Mouse (Mus musculus): ENCODE measurements around the gene Vrk3. TPM values are rescaled to one million over a fixed set of nuclear protein-coding genes. Genes with fewer than 3 reads are reported as not detected.
"Not testable (repeated sequence)": the region's sequence is repeated elsewhere in the genome, so short reads cannot be mapped to it uniquely, and the experiment has no call there.

Vrk3 gene
- polyA plus RNA-seq (2021), result 51.5 TPM

- DNase-seq (ENCODE audit: low read depth, low spot score), result peak; percentile 88
- ATAC-seq, result peak; percentile 93
- in situ Hi-C loops (cut with MboI; ENCODE audit: low pct_unique_long_range_greater_than_20kb), result loop anchor here (5.0 kb wide), 1 partner anchor 69 kb away; the partner anchor contains the start of genes Atf5, Il4i1 and Nup62
- ChIA-PET CTCF (interaction anchor here (1.0 kb wide), 1 partner anchor 40 kb away, joined by 3 read pairs; no protein-coding TSS in a partner anchor), POLR2A (no interaction called here)
- no peak for TF ChIP-seq CTCF (IDR thresholded peaks at IDR 0.05)
- no peaks in the 10 kb centered on the region for H3K27me3 ChIP-seq
Measured at GRCm38 (mm10) chr7:44748101-44749044, at the start of gene Vrk3. TSS of gene Vrk3 (plus strand) at chr7:44748413.

GRCm38 (mm10) chr7:44701921-44702320 lies 46.3 kb upstream of the Vrk3 start:
- ChIA-PET POLR2A (no interaction called here), CTCF (interaction anchor here (0.8 to 2.8 kb wide), 6 partner anchors 12 to 78 kb away, joined by 3 to 8 read pairs (median 4); no protein-coding TSS in a partner anchor)
- no peak for DNase-seq (ENCODE audit: low read depth, low spot score)
- in situ Hi-C loops (cut with MboI; ENCODE audit: low pct_unique_long_range_greater_than_20kb), result loop anchor here (25.0 kb wide), 1 partner anchor 260 kb away; the partner anchor contains the start of gene Cpt1c
- TF ChIP-seq CTCF (IDR thresholded peaks at IDR 0.05), result peak; percentile 68
- ATAC-seq, result no peak
- no peaks in the 10 kb centered on the region for H3K27me3 ChIP-seq

DNA sequence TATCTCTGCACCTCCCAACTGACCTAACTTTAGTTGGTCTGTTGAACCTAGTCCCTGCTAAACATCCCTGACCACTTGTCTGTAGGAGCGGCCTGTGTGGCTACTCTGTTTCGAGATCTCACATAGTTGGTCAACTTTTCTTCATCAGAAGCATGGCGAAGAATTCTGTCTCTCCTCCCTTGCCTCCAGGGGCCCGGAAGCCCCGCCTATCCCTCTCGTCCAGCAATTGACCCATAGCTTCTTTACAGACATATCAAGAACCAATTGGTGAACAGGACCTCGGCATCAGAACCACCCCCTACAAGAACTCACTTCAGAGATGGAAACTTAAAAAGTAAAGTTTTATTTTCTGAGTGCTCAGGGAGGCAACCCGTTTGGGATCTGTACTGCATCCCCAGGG lies 45.2 kb upstream of the Vrk3 start:
- POLR2A ChIA-PET, result no interaction called here
- in situ Hi-C loops (cut with MboI; ENCODE audit: low pct_unique_long_range_greater_than_20kb), result loop anchor here (25.0 kb wide), 1 partner anchor 259 kb away; the partner anchor contains the start of gene Cpt1c
- DNase-seq (ENCODE audit: low read depth, low spot score), result no peak
- no peak for TF ChIP-seq CTCF (IDR thresholded peaks at IDR 0.05)
- no peak for ATAC-seq
- CTCF ChIA-PET, result interaction anchor here (1.2 to 2.8 kb wide), 2 partner anchors 29 to 53 kb away, joined by 4 to 8 read pairs; no protein-coding TSS in a partner anchor
- H3K27me3 ChIP-seq, result no peaks in the 10 kb centered on the region

- ATAC-seq, result no peak
- no peak for DNase-seq (ENCODE audit: low read depth, low spot score)
- ChIA-PET POLR2A (no interaction called here), CTCF (interaction anchor here (0.9 to 1.7 kb wide), 4 partner anchors 33 to 54 kb away, joined by 3 to 5 read pairs (median 4); no protein-coding TSS in a partner anchor)
- in situ Hi-C loops (cut with MboI; ENCODE audit: low pct_unique_long_range_greater_than_20kb), result loop anchor here (25.0 kb wide), 1 partner anchor 258 kb away; the partner anchor contains the start of gene Cpt1c
- H3K27me3 ChIP-seq, result no peaks in the 10 kb centered on the region
- TF ChIP-seq CTCF (IDR thresholded peaks at IDR 0.05), result peak; percentile 70
Measured at GRCm38 (mm10) chr7:44704363-44704762, 43.9 kb upstream of the Vrk3 start.

- no peak for DNase-seq (ENCODE audit: low read depth, low spot score)
- in situ Hi-C loops (cut with MboI; ENCODE audit: low pct_unique_long_range_greater_than_20kb), result loop anchor here (25.0 kb wide), 1 partner anchor 257 kb away; the partner anchor contains the start of gene Cpt1c
- no peak for ATAC-seq
- ChIA-PET POLR2A (no interaction called here), CTCF (interaction anchor here (0.9 to 1.7 kb wide), 5 partner anchors 8 to 55 kb away, joined by 3 to 5 read pairs (median 4); no protein-coding TSS in a partner anchor)
- TF ChIP-seq CTCF (IDR thresholded peaks at IDR 0.05), result no peak
- H3K27me3 ChIP-seq, result no peaks in the 10 kb centered on the region
Measured at GRCm38 (mm10) chr7:44705086-44705485, 43.1 kb upstream of the Vrk3 start.

DNA sequence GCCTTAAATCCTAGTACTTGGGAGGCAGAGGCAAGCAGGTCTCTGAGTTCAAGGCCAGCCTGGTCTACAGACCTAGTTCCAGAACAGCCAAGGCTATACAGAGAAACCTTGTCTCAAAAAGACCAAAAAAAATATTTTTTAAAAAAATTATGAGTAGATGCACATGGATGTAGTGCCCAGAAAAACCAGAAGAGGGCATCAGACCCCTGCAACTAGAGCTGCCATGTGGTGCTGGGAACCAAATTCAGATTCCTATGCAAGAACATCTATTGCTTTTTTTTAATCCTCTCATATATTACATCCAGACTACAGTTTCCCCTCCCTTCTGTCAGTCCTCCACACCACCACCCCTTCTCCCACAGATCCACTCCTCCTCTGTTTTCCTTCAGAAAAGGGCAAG lies 41.9 kb upstream of the Vrk3 start:
- in situ Hi-C loops (cut with MboI; ENCODE audit: low pct_unique_long_range_greater_than_20kb), result loop anchor here (25.0 kb wide), 1 partner anchor 256 kb away; the partner anchor contains the start of gene Cpt1c

GRCm38 (mm10) chr7:44707169-44707675 lies 41.0 kb upstream of the Vrk3 start:
- POLR2A ChIA-PET, result no interaction called here
- in situ Hi-C loops (cut with MboI; ENCODE audit: low pct_unique_long_range_greater_than_20kb), result loop anchor here (25.0 kb wide), 1 partner anchor 255 kb away; the partner anchor contains the start of gene Cpt1c
- CTCF ChIA-PET, result interaction anchor here (1.2 kb wide), 1 partner anchor 10 kb away, joined by 4 read pairs; no protein-coding TSS in a partner anchor
- DNase-seq (ENCODE audit: low read depth, low spot score) (no peak), ATAC-seq (no peak)
- H3K27me3 ChIP-seq, result no peaks in the 10 kb centered on the region
- no peak for TF ChIP-seq CTCF (IDR thresholded peaks at IDR 0.05)

More for the DNA sequence above, 41.9 kb upstream of the Vrk3 start:
- ATAC-seq, result no peak
- DNase-seq (ENCODE audit: low read depth, low spot score), result no peak
- POLR2A ChIA-PET, result no interaction called here
- CTCF ChIA-PET, result interaction anchor here (1.2 kb wide), 1 partner anchor 9 kb away, joined by 4 read pairs; no protein-coding TSS in a partner anchor
- peak; percentile 25 for TF ChIP-seq CTCF (IDR thresholded peaks at IDR 0.05)
- H3K27me3 ChIP-seq, result no peaks in the 10 kb centered on the region

DNA sequence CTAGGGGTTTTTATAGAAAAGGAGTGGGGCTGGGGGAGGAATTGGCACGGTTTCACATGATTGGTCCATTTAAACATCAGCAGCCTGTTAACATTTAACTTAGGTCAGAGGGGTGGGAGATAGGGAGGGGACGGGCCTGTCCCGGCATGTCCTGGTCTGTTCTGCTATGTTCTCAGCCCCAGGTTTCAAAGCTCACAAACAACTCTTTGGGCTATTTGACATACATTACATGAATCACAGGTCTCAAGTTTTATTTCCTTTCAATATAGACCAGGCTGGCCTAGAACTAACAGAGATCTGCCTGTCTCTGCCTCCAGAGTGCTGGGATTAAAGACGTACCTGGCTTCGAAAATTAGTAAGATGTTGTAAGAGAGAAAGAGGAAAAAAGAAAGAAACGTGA lies 40.1 kb upstream of the Vrk3 start:
- POLR2A ChIA-PET; CTCF ChIA-PET; H3K27me3 ChIP-seq; DNase-seq (ENCODE audit: low read depth, low spot score); ATAC-seq: not testable (repeated sequence)
- in situ Hi-C loops (cut with MboI; ENCODE audit: low pct_unique_long_range_greater_than_20kb), result loop anchor here (25.0 kb wide), 1 partner anchor 254 kb away; the partner anchor contains the start of gene Cpt1c

DNA sequence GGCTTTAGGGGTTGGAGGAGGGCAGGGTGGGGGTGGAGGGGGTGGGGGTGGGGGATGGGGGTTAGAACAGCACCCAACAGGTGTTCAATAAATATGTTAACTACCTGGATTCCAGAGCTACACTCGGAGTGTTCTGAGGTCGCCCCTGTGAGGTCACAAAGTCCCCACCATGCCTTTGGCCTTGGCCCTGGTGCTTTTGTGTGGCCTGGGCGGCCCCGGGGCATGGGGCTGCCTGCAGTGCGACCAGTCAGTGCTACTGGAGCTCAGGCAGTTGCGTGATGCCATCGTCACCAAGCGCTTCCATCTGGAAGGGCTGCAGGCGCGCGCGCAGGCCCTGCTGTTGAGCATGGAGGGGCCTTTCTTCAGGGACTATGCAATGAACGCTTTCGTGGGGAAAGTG lies 39.6 kb upstream of the Vrk3 start, which contains the start of gene Izumo2:
Gene Izumo2, plus strand, starts transcription at position 169 of the 400 bp plus-strand sequence.
- CTCF ChIA-PET, result no interaction called here
- no peak for ATAC-seq
- in situ Hi-C loops (cut with MboI; ENCODE audit: low pct_unique_long_range_greater_than_20kb), result loop anchor here (25.0 kb wide), 1 partner anchor 254 kb away; the partner anchor contains the start of gene Cpt1c

GRCm38 (mm10) chr7:44709881-44710280 lies 38.3 kb upstream of the Vrk3 start:
- H3K27me3 ChIP-seq, result no peaks in the 10 kb centered on the region
- ChIA-PET CTCF (no interaction called here), POLR2A (no interaction called here)
- peak; percentile 3 for TF ChIP-seq CTCF (IDR thresholded peaks at IDR 0.05)
- ATAC-seq (no peak), DNase-seq (ENCODE audit: low read depth, low spot score) (no peak)
- in situ Hi-C loops (cut with MboI; ENCODE audit: low pct_unique_long_range_greater_than_20kb), result loop anchor here (25.0 kb wide), 1 partner anchor 252 kb away; the partner anchor contains the start of gene Cpt1c

More for the DNA sequence above, 39.6 kb upstream of the Vrk3 start, which contains the start of gene Izumo2:
- H3K27me3 ChIP-seq, result no peaks in the 10 kb centered on the region
- POLR2A ChIA-PET, result no interaction called here
- no peak for DNase-seq (ENCODE audit: low read depth, low spot score)
- TF ChIP-seq CTCF (IDR thresholded peaks at IDR 0.05), result no peak
